Mouse (Mus musculus) heart, adult 2 months (tissue): ENCODE data around the gene Dhx57.

Source experiments
- CTCF ChIP-seq: fragments of 200-600 bp; IDR thresholded peaks from 2 replicates; pipeline ENCODE4 v1.8.1; 2022; ENCODE audit warnings: antibody characterized with exemption, mild to moderate bottlenecking, moderate library complexity
- POLR2A ChIP-seq: fragments of 200-500 bp; IDR thresholded peaks from 2 replicates; pipeline ENCODE4 v1.6.1; 2011; ENCODE audit warnings: mild to moderate bottlenecking, low read depth, low read length, control low read depth; ENCODE audit not compliant: insufficient read depth

DNA sequence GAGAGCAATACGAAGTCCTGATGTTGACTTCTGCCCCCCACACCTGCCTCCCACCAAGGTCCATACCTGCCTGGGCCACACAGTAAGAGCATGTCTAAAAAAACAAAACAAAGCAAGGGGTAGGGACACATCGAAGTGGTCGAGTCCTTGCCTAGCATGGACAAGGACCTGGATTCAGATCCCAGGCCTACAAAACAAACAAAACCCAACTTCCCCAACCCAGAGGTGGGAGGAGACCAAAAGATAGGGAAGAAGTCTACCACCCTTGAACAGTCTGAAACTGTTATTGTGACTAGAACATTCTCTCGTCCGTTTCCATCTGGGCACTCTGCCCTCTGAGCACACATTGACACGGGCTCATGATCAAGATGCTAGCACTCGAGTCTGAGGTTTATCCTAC is 55.9 kb downstream of the Dhx57 start:
- TF ChIP-seq POLR2A (no peak), CTCF (no peak)
